Comparison of ENCODE assay signal across 10 mouse cellular contexts in the genomic region with DNA sequence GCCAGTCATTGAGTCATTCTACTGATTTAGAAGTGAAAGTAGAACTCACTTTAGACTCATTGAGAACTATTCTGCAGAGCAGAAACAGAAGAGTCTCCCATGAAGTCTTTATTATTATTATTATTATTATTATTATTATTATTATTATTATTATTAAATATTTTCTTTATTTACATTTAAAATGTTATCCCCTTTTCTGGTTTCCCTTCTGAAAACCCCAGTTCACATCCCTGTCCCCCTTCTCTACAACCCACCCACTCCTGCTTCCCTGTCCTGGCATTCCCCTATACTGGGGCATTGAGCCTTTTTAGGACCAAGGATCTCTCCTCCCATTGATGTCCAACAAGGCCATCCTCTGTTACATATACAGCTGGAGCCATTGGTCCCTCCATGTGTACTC. TPM values are rescaled to one million over a fixed set of nuclear protein-coding genes. Genes with fewer than 3 reads are reported as not detected.
TF ChIP-seq lines count a peak whose summit lies in the region.
"Not testable (repeated sequence)": the region's sequence is repeated elsewhere in the genome, so short reads cannot be mapped to it uniquely, and the experiment has no call there.
"Had no signal": no experiment of that assay in that cellular context is flagged by ENCODE, and none has a peak within 500 bp of the region (broad histone marks: within the 10 kb centered on the region; RNA-seq: fewer than 3 reads in every experiment).

Gene C030005K15Rik (minus strand): TSS at position 101 of the 400 bp plus-strand sequence.

- not testable (repeated sequence) for H3K27me3 ChIP-seq in myocyte (ENCODE audit: control insufficient read depth, insufficient read depth, insufficient read length)

- TF ChIP-seq CTCF in embryonic fibroblast, embryonic 13.5 days (IDR thresholded peaks at IDR 0.05; ENCODE audit: borderline replicate concordance, insufficient read depth, low read length) = not testable (repeated sequence)

- not testable (repeated sequence) for TF ChIP-seq POLR2A in embryonic fibroblast, embryonic 13.5 days (IDR thresholded peaks at IDR 0.05; ENCODE audit: low read depth, low read length); myocyte (IDR thresholded peaks at IDR 0.05; ENCODE audit: insufficient read length, low read depth)

- not testable (repeated sequence) for H3K4me1 ChIP-seq in embryonic fibroblast, embryonic 13.5 days (ENCODE audit: control insufficient read depth, insufficient read depth, low read length)

- H3K4me2 ChIP-seq in myocyte (ENCODE audit: low read depth) = peak within 1 kb of the TSS; percentile 73

- not testable (repeated sequence) for H3K4me3 ChIP-seq in embryonic fibroblast, embryonic 13.5 days (ENCODE audit: insufficient read depth, low read length); myocyte

- H3ac ChIP-seq in myocyte (ENCODE audit: control insufficient read depth, insufficient read length) = not testable (repeated sequence)

- not testable (repeated sequence) for H3K36me3 ChIP-seq in myocyte (ENCODE audit: control insufficient read depth, insufficient read depth)

- H3K79me2 ChIP-seq in myocyte (ENCODE audit: control insufficient read depth, insufficient read depth) = not testable (repeated sequence)

- H3K27ac ChIP-seq in embryonic fibroblast, embryonic 13.5 days (ENCODE audit: insufficient read depth, low read length) = peak within 1 kb of the TSS; percentile 78

RNA-seq across cellular contexts. Expression of gene C030005K15Rik, which starts in this region (rescaled TPM):
- polyA plus RNA-seq in embryonic fibroblast, embryonic 13.5 days (2011; ENCODE audit: insufficient read length, low read depth, missing spikeins) = not detected in 2 replicates
- not detected for polyA plus RNA-seq in myocyte (2012; fragmentation: generic; extraction: Trizol)
- polyA plus RNA-seq: activated CD4-positive, CD25-positive, alpha-beta regulatory T cell, adult 4 months; adrenal gland, adult 2 months; brain, embryonic 14.5 days; C2C12; CD4-positive, CD25-positive, alpha-beta regulatory T cell, adult 4 months; cerebellum, adult 2 months; G1E; Patski had no signal
